In genomic region chr2:25372644-25373391, GRCm38 (mm10) we compare ENCODE assay signal across 8 mouse cellular contexts. TPM values are rescaled to one million over a fixed set of nuclear protein-coding genes. Genes with fewer than 3 reads are reported as not detected.
DNase-seq lines count a peak whose midpoint lies in the region; ATAC-seq and TF ChIP-seq lines count a peak whose summit lies in the region.

No protein-coding gene starts in this region.

- peaks cover 33% of the 10 kb centered on the region for H3K36me3 ChIP-seq in ES-E14 (ENCODE audit: control insufficient read depth, insufficient read depth, low read length, poor library complexity, severe bottlenecking)
- peaks cover 37% of the 10 kb centered on the region for H3K36me3 ChIP-seq in hindbrain, embryonic 10.5 days
- peaks cover 33% of the 10 kb centered on the region for H3K36me3 ChIP-seq in megakaryocyte, embryonic 14.5 days (replicated peaks; ENCODE audit: low read length)

- no peak overlapping the region for H3K27ac ChIP-seq in gastrocnemius, adult 2 months
- H3K27ac ChIP-seq in ES-E14 (ENCODE audit: insufficient read depth, low read depth, low read length, poor library complexity, severe bottlenecking) = no peak overlapping the region
- H3K27ac ChIP-seq in hindbrain, embryonic 10.5 days = peak overlapping the region; percentile 94

- H3K4me3 ChIP-seq in gastrocnemius, adult 2 months = peak overlapping the region; percentile 77
- H3K4me3 ChIP-seq in ES-E14 (ENCODE audit: insufficient read depth in 1 of 2, low read depth in 1 of 2, low read length in 2 of 2, poor library complexity in 1 of 2, severe bottlenecking in 1 of 2) = peak overlapping the region; percentile 70 to 78
- peak overlapping the region; percentile 91 for H3K4me3 ChIP-seq in hindbrain, embryonic 10.5 days
- H3K4me3 ChIP-seq in megakaryocyte, embryonic 14.5 days (replicated peaks) = peak overlapping the region; percentile 97

- H3K4me1 ChIP-seq in ES-E14 (ENCODE audit: control insufficient read depth in 2 of 2, insufficient read depth in 2 of 2, low read length in 2 of 2, poor library complexity in 1 of 2) = peaks cover 0 to 4% of the 10 kb centered on the region in 2 experiments; a peak in 1 of 4 replicates
- peaks cover 37% of the 10 kb centered on the region for H3K4me1 ChIP-seq in hindbrain, embryonic 10.5 days (replicated peaks)
- H3K4me1 ChIP-seq in megakaryocyte, embryonic 14.5 days = peaks cover 51% of the 10 kb centered on the region

- H3K9ac ChIP-seq in ES-E14 (ENCODE audit: insufficient read depth, low read depth, low read length, poor library complexity, severe bottlenecking) = peak overlapping the region; percentile 78

- ATAC-seq in inflammation-experienced regulatory T-cells, adult 6 months = no peak

- in situ Hi-C loops in ES-E14 (cut with MboI; ENCODE audit: low sequenced_read_pairs in 2 of 2, unreplicated experiment in 2 of 2) = no loop called here

- H3K9me3 ChIP-seq in ES-E14 (ENCODE audit: control insufficient read depth, insufficient read depth, low read depth, low read length) = no peaks in the 10 kb centered on the region
- H3K9me3 ChIP-seq in hindbrain, embryonic 10.5 days = no peaks in the 10 kb centered on the region
- H3K9me3 ChIP-seq in megakaryocyte, embryonic 14.5 days = no peaks in the 10 kb centered on the region

- intact Hi-C loops in gastrocnemius, adult 2 months (cut with DNase I) = no loop called here
- intact Hi-C loops in gastrocnemius, postnatal 36 days (cut with DNase I) = no loop called here

- no peak for DNase-seq in gastrocnemius, adult 2 months
- DNase-seq in gastrocnemius, postnatal 36 days = no peak
- no peak for DNase-seq in ES-E14 (ENCODE audit: low read depth, low spot score)
- DNase-seq in hindbrain, embryonic 10.5 days (ENCODE audit: low spot score) = no peak
- no peak for DNase-seq in retina, embryonic 14.5 days (ENCODE audit: low spot score)
- no peak for DNase-seq in right cerebral cortex, postnatal 4 days

- no peak for TF ChIP-seq CTCF in gastrocnemius, adult 2 months (IDR thresholded peaks at IDR 0.05)

- peaks cover 6% of the 10 kb centered on the region for H3K27me3 ChIP-seq in hindbrain, embryonic 10.5 days (ENCODE audit: insufficient read depth, poor library complexity, severe bottlenecking)
- peaks cover 8% of the 10 kb centered on the region for H3K27me3 ChIP-seq in megakaryocyte, embryonic 14.5 days (replicated peaks)

- WGBS in hindbrain, embryonic 10.5 days = 2% methylated on average over 42 of the region's 42 CpGs

TF ChIP-seq in ES-E14, 5 proteins besides CTCF, POLR2A, EP300 and RAD21:
- no peak for TF ChIP-seq HCFC1 (IDR thresholded peaks at IDR 0.05; ENCODE audit: borderline replicate concordance, insufficient read depth, low read length)
- TF ChIP-seq ZC3H11A (IDR thresholded peaks at IDR 0.05; ENCODE audit: borderline replicate concordance, low read depth, low read length) = no peak
- TF ChIP-seq MAFK (IDR thresholded peaks at IDR 0.05; ENCODE audit: insufficient read depth, low read depth, low read length) = no peak
- TF ChIP-seq ZNF384 (IDR thresholded peaks at IDR 0.05; ENCODE audit: low read depth, low read length) = no peak
- TF ChIP-seq CHD2 (IDR thresholded peaks at IDR 0.05; ENCODE audit: low read depth, low read length) = no peak

RNA-seq across cellular contexts. Expression of gene Sapcd2, which starts 0.7 kb away (rescaled TPM):
- not detected for total RNA-seq in gastrocnemius, adult 2 months (2021)
- total RNA-seq in gastrocnemius, postnatal 36 days (2021) = under 1 TPM; 0.10 to 0.26 TPM
- total RNA-seq in ES-E14 (2012; rRNA removed) = 34.4 and 53.8 TPM in 2 replicates
- polyA plus RNA-seq in hindbrain, embryonic 10.5 days (2016; fragmentation: Nextera tagmentation; extraction: Ambion mirVana) = 71.6 and 75.1 TPM in 2 replicates
- 26.7 and 29.9 TPM in 2 replicates for polyA plus RNA-seq in megakaryocyte, embryonic 14.5 days (2012; ENCODE audit: insufficient read depth, low replicate concordance)
- 10 to 100 TPM in 1 of 3 experiments, under 1 TPM in 2; 0.44 to 10.5 (median 0.80) TPM for polyA plus RNA-seq in inflammation-experienced regulatory T-cells, adult 6 months (2017; shearing (Covaris generic))

RNA-seq across cellular contexts. Expression of gene Uap1l1, which starts 7.3 kb away (rescaled TPM):
- 1 to 10 TPM; 4.3 to 5.4 TPM for total RNA-seq in gastrocnemius, adult 2 months (2021)
- 1 to 10 TPM; 2.2 to 3.4 TPM for total RNA-seq in gastrocnemius, postnatal 36 days (2021)
- 18.7 and 22.0 TPM in 2 replicates for total RNA-seq in ES-E14 (2012; rRNA removed)
- 7.4 and 10.1 TPM in 2 replicates for polyA plus RNA-seq in hindbrain, embryonic 10.5 days (2016; fragmentation: Nextera tagmentation; extraction: Ambion mirVana)
- polyA plus RNA-seq in megakaryocyte, embryonic 14.5 days (2012; ENCODE audit: insufficient read depth, low replicate concordance) = 12.1 and 13.3 TPM in 2 replicates
- polyA plus RNA-seq in inflammation-experienced regulatory T-cells, adult 6 months (2017; shearing (Covaris generic)) = 10 to 100 TPM; 12.2 to 20.6 (median 18.3) TPM

RNA-seq across cellular contexts. Expression of gene Dpp7, which starts 16.7 kb away (rescaled TPM):
- 10 to 100 TPM; 14.0 to 16.5 TPM for total RNA-seq in gastrocnemius, adult 2 months (2021)
- total RNA-seq in gastrocnemius, postnatal 36 days (2021) = 10 to 100 TPM in 1 of 2 experiments, 1 to 10 TPM in 1; 8.7 to 11.9 TPM
- total RNA-seq in ES-E14 (2012; rRNA removed) = 60.2 and 141 TPM in 2 replicates
- 21.1 and 21.8 TPM in 2 replicates for polyA plus RNA-seq in hindbrain, embryonic 10.5 days (2016; fragmentation: Nextera tagmentation; extraction: Ambion mirVana)
- 4.3 and 4.4 TPM in 2 replicates for polyA plus RNA-seq in megakaryocyte, embryonic 14.5 days (2012; ENCODE audit: insufficient read depth, low replicate concordance)
- polyA plus RNA-seq in inflammation-experienced regulatory T-cells, adult 6 months (2017; shearing (Covaris generic)) = 10 to 100 TPM; 10.2 to 24.6 (median 21.1) TPM

RNA-seq across cellular contexts. Expression of gene Entpd2, which starts 22.9 kb away (rescaled TPM):
- 1 to 10 TPM; 6.5 to 8.8 TPM for total RNA-seq in gastrocnemius, adult 2 months (2021)
- total RNA-seq in gastrocnemius, postnatal 36 days (2021) = 1 to 10 TPM; 7.2 to 9.5 TPM
- 0.76 and 2.4 TPM in 2 replicates for total RNA-seq in ES-E14 (2012; rRNA removed)
- polyA plus RNA-seq in hindbrain, embryonic 10.5 days (2016; fragmentation: Nextera tagmentation; extraction: Ambion mirVana) = 0.31 TPM in 1 of 2 replicates, not detected in the other
- 1.3 TPM in 1 of 2 replicates, not detected in the other for polyA plus RNA-seq in megakaryocyte, embryonic 14.5 days (2012; ENCODE audit: insufficient read depth, low replicate concordance)
- 1 to 10 TPM in 1 of 3 experiments, under 1 TPM in 1, not detected in 1; 0.49 to 1.3 TPM for polyA plus RNA-seq in inflammation-experienced regulatory T-cells, adult 6 months (2017; shearing (Covaris generic))

RNA-seq across cellular contexts. Expression of gene Npdc1, which starts 26.3 kb away (rescaled TPM):
- total RNA-seq in gastrocnemius, adult 2 months (2021) = 10 to 100 TPM; 14.9 to 16.9 TPM
- 10 to 100 TPM; 14.2 to 17.6 TPM for total RNA-seq in gastrocnemius, postnatal 36 days (2021)
- total RNA-seq in ES-E14 (2012; rRNA removed) = 28.3 and 43.8 TPM in 2 replicates
- 75.1 and 155 TPM in 2 replicates for polyA plus RNA-seq in hindbrain, embryonic 10.5 days (2016; fragmentation: Nextera tagmentation; extraction: Ambion mirVana)
- polyA plus RNA-seq in megakaryocyte, embryonic 14.5 days (2012; ENCODE audit: insufficient read depth, low replicate concordance) = 3.7 and 3.9 TPM in 2 replicates
- 1 to 10 TPM; 2.8 to 6.1 (median 6.0) TPM for polyA plus RNA-seq in inflammation-experienced regulatory T-cells, adult 6 months (2017; shearing (Covaris generic))

Comparison
In these comparisons a context has a peak if more than half of its experiments do, and no peak if none do; other contexts are left out.
1. RNA of gene Sapcd2, which starts 0.7 kb away (total RNA-seq): 34.4 to 53.8 TPM in ES-E14; 0.10 to 0.26 TPM in gastrocnemius, postnatal 36 days and not detected in gastrocnemius, adult 2 months; every median in the first group is over 10 times any median in the second.
2. Peak in every context shown above with its lines, with median percentiles within 50 percentile points of each other: H3K4me3 ChIP-seq.